Mouse (Mus musculus) heart, postnatal 14 days (tissue): Measurements from ENCODE around the gene Tab2. TPM values are rescaled to one million over a fixed set of nuclear protein-coding genes. Genes with fewer than 3 reads are reported as not detected.

Experiments
- DNase-seq, 2 experiments: peaks; one replicate each; pipeline ENCODE4 v3.0.0; 2021 to 2022
- intact Hi-C: fragments of 180-260 bp; cut with DNase I; formaldehyde crosslinking; loops from one replicate; pipeline ENCODE4 v1.15.1; 2025
- long read RNA-seq, 2 experiments: library from polyadenylated mRNA; stranded (forward); transcript quantifications; one replicate each; pipeline ENCODE4 v2.0.0; 2021
- total RNA-seq, 2 experiments: library from RNA; stranded (reverse); gene quantifications; 2 replicates each; pipeline ENCODE4 v1.2.3; 2021

The Tab2 gene
- total RNA-seq: 10 to 100 TPM; 46.9 to 49.9 TPM
- long read RNA-seq, experiment 1, partial matches to known transcripts: 4 of 6 reads
- long read RNA-seq, experiment 1, other reads (novel, unspliced or antisense): 2 of 6 reads
- long read RNA-seq, experiment 2, partial matches to known transcripts: 3 of 6 reads
- long read RNA-seq, experiment 2, other reads (novel, unspliced or antisense): 3 of 6 reads

- DNase-seq: peak; percentile 94
- intact Hi-C loops: no loop called here
Observed at GRCm38 (mm10) chr10:7956228-7957001, at the start of gene Tab2. TSS of gene Tab2 (minus strand) at chr10:7956230.

GRCm38 (mm10) chr10:7992258-7992919 is 36.4 kb upstream of the Tab2 start:
- DNase-seq: no peak
- intact Hi-C loops: no loop called here

- intact Hi-C loops: no loop called here
- DNase-seq: no peak
Observed at GRCm38 (mm10) chr10:7991596-7991995, 35.6 kb upstream of the Tab2 start.

DNA sequence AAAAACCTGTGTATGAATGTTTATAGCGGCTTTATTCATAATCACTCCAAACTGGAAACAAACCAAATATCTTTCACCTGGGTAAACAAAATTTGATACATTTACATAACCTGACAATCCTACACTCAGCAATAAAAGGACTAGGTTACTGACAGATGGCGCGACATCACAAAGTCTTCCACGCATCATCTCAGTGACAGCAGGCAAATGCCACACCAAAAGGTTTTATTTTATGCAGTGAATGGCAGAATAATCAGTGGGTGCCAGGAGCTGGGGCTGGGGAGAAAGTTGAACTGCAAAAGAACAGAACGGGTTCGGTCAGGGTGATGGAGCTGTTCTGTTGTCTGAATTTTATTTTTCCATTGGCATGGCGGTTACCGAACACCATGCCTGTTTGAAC is 31.5 kb upstream of the Tab2 start:
- intact Hi-C loops: no loop called here
- no peak for DNase-seq

DNA sequence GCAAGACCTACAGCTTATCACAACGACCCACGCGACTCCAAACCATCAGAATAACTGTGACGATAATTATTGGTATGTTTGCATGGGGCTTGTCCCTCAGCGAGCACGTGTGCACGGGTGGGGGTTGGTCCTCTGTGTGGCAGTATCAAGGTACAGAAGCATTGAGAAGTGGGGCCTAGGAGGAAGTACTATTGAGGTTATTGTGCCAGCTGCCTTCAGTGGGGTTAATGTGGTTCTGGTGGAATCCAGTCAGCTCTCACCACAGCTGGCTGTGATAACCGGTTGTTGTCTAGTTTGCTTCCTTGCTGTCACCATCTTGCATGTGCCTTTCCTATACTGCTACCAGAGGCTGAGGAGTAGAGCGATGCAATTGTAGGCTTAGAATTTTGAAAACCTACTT is 20.4 kb upstream of the Tab2 start:
- intact Hi-C loops: no loop called here
- DNase-seq: no peak

- intact Hi-C loops: no loop called here
- no peak for DNase-seq
Observed at GRCm38 (mm10) chr10:7968747-7969280, 12.8 kb upstream of the Tab2 start.

DNA sequence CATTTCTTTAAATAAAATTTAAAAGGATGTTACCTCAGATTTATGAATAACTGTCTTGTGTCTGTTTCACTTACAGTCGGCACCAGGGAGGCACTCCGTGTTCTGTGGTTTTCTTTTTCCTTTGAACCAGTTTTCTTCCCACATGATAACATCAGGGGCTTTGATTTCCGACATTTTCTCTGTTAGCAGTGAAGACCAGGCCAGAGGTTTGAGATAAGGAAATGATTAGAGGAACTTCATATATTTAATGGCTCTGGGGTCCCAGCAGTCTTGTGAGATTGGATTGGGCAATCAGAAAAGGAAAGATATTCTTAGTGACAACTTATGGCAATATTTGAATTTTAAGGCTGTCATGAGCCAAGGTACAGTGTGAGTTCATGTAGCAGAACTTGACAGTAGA is 11.1 kb upstream of the Tab2 start:
- no peak for DNase-seq
- intact Hi-C loops: no loop called here

GRCm38 (mm10) chr10:7959073-7959472 is 3.0 kb upstream of the Tab2 start:
- DNase-seq: no peak
- intact Hi-C loops: no loop called here

GRCm38 (mm10) chr10:7955634-7956121 is 352 bp downstream of the Tab2 start:
- peak; percentile 55 to 69 for DNase-seq
- intact Hi-C loops: no loop called here

DNA sequence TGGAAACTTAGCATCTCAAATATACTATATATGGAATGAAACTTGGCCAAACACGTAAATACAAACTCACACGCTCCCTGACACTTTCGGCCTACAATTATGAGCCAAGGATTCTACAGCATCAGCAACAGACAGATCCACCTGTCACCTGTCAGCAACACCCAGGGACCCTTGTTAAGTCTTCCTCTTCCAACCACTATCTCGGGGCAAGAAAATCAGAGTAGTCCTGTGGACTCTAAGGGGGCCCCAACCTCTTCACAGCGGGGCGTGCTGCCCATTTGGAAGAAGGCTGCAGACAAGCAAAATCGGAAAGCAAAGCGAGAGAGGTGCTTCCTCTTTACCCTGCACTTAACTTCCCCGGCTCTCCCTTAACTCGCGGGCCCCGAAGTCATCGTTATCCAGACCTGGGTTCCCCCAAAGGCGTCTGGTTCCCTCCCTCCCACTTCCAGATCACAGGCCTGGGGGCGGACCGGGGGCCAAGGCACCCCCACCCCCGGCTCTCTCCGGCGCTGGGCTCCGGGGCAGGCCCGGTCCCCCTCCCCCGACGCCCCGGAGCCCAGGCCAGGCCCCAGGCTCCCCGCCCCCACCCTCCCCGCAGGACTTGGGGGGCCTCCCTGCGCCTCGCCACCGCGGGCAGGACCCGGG is 919 bp downstream of the Tab2 start:
- DNase-seq: peak; percentile 51 to 53
- intact Hi-C loops: no loop called here

DNA sequence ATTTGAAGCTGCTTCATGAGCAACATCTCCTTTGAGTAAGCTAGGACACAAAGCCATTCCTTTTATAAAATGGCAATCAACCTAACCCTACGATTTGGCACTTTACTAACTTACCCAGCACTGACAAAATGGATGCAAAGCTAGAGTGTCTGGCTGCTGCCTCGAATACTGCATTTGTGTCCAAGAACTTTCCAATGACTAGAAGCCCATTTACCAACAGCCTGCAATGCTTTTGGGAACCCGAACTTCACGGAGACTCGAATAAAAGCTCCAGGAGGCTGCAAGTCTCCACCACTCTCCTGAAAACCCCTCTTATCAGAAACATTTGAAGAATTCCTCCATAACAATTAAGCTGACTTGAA is 1.4 kb downstream of the Tab2 start:
- intact Hi-C loops: no loop called here
- DNase-seq: no peak

GRCm38 (mm10) chr10:7943006-7943405 is 13.0 kb downstream of the Tab2 start:
- intact Hi-C loops: no loop called here
- DNase-seq: no peak

- no peak for DNase-seq
- intact Hi-C loops: no loop called here
Observed at GRCm38 (mm10) chr10:7936556-7937192, 19.4 kb downstream of the Tab2 start.

DNA sequence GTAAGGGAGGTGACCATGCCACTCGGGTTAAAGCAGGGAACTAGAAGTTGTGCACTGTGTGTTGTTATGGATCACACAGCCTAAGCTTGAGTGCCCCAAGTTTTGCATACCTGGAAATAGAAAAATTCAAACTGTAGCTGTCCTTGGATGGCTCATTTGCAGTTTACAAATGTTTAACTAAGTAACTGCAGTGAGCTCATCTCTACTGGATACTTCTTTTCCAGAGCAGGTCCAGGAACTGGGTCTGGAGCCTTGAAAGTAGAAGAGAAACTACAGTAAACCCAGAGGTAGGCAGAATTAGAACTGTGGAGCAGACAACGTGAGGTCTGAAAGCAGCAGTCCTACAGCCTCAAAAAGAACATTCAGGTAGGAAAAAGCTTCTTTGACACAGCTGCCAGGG is 23.1 kb downstream of the Tab2 start:
- intact Hi-C loops: no loop called here
- DNase-seq: no peak

- intact Hi-C loops: no loop called here
- no peak for DNase-seq
Observed at GRCm38 (mm10) chr10:7928996-7929395, 27.0 kb downstream of the Tab2 start.

GRCm38 (mm10) chr10:7925481-7925880 is 30.5 kb downstream of the Tab2 start:
- intact Hi-C loops: no loop called here

DNA sequence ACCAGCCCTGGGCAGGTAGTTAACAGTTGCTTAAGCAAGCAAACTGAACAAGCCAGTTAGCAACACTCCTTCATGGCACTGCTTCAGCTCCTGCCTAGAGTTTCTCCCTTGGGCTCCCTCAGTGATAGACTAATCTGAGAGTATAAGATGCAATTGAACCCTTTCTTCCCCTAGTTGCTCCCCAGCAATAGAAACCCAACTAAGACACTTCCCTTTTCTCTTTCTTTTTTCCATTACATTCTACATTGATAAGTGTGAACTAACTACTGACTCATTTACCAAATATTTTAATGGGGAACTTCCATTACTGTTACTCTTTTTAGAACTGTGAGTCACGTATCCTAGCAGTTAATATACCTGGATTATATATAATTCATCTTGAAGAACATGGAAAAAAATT is 32.6 kb downstream of the Tab2 start:
- DNase-seq: no peak
- intact Hi-C loops: no loop called here

More at GRCm38 (mm10) chr10:7925481-7925880, 30.5 kb downstream of the Tab2 start:
- no peak for DNase-seq

DNA sequence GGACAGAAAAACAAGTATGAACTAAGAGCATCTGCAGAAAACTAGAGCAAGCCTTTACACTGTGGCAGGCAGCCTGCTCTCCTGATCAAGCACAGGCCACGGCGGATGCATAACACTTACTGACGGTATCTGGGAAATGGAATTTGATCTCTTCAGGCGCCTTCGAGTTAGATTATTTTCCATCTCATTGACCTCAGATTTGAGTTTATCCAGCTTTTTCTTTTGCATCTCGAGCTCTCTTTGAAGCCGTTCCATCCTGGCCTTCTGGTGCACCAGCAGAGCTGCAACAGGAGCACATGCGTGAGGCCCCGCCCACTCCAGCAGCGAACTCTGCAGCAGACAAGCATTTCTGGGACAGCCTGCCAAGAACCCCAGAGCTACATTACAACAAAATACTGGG is 44.8 kb downstream of the Tab2 start:
- peak in 1 of 2 experiments; percentile 13 for DNase-seq
- intact Hi-C loops: no loop called here

DNA sequence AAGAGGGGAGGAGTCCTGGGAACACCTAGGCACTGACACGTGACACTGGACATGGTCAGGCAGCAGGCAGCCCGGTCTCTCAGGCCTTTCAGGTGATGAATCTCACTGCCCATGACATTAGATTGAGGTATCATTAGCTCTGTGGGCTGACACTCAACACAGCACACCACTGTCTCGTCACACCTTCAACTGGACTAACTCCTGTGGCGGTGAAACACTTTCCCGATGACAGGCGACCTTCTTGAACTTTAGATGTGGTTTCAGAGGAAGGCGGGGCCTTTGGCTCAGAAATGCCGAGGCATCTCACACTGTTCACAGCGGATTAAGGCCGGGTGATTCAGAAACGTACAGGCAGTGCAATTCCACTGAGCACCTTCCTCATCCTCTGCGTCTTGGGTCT is 48.9 kb downstream of the Tab2 start:
- intact Hi-C loops: no loop called here
- no peak for DNase-seq

DNA sequence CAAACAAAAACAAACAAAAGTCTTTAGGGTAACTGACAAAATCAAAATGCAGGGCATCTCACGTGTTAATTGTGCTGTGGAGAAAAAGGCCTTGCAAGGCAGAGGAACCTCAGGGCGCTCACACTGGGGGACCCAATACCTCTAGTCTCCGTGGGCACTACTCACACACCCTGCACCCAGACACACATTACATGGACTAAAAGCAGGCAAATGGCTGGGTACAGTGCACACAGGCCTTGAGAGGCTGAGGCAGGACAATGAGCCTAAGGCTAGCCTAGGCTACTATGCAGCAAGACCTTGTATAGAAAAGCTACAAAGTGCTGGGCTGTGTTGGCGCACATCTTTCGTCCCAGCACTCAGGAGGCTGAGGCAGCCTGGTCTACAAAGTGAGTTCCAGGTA is 51.9 kb downstream of the Tab2 start:
- intact Hi-C loops: no loop called here
- DNase-seq: no peak
